Mouse (Mus musculus): ENCODE measurements around the gene Ltb4r2.

Ltb4r2 gene

GRCm38 (mm10) chr14:55737086-55737687, 24.0 kb upstream of the Ltb4r2 start:
- DNase-seq (ENCODE audit: low spot score in 2 of 2): no peak

DNA sequence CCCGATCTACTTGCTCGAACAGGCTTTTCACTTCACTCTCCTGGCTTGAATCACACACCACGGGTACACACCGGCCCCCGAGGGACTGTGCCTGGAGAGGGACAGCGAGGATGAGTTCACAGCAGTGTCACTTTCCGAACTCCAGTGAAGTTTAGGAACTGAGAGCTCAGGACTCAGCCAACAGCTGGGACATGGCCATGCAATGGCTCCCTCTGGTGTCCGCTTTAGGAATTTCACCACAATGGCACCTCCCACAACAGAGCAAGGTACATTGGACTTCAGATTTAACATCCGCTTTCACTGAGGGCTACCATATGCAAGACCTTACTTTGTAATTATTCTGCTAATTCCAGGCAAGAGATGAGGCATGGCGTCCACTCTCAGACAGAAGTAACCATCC, 17.5 kb upstream of the Ltb4r2 start:
- peak; percentile 89 to 90 for DNase-seq (ENCODE audit: low spot score in 2 of 2)

GRCm38 (mm10) chr14:55745180-55745860, 15.9 kb upstream of the Ltb4r2 start, which contains the start of the genes Dhrs1 and Nop9:
Gene Dhrs1 (minus strand): TSS chr14:55745690.
Gene Nop9 (plus strand): TSS chr14:55745693.
- DNase-seq (ENCODE audit: low spot score in 2 of 2): peak; percentile 81 to 89

DNA sequence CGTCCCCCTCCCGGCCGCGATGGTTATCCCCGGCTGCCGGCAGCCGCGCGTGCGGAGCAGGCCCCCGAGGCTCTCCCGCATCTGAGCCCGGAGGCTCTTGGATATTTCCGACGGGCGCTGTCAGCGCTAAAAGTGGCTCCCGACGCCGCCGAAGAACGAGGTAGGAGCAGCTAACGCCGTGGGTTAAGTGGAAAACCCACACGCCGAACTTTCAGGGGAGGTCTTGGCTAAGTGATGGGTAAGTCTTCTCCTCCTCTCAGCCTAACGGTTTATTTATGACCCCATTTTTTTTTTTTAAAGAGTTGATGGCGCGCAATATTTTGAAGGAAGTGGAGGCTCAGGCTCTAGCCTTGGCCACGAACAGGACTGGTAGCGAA, 15.4 kb upstream of the Ltb4r2 start:
- DNase-seq (ENCODE audit: low spot score in 2 of 2): no peak

DNA sequence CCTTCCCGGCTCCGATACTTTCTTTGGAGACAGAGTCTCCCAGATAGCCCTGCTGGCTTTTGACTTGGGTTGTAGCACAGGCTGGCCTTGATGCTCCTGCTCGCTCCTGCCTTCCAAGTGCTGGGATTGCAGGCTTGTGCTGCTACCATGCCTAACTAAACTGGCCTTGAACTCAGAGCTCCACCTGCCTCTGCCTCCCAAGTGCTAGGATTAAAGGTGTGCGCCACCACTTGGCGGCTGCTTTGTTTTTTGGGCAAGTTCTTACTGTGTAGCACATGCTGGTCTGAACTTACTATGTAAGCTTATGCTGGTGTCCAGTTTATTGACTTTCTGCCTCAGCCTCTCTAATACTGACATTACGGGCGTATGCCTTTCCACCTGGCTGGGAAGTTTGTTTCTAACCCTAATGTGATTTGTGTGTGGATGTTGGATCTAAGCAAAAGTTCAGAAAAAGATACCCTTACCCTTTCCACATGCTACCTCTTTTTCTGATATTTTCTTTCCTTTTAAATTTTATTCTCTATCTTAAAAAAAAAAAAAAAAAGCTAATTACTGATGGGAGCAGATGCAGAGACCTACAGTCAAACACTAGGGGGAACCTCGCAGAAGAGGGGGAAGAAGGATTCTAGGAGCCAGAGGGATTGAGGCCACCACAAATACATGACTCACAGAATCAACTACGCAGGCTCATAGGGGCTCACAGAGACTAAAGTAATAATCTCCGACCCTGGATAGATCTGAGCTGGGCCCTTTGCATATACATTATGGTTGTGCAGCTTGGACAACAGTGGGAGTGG, 14.0 kb upstream of the Ltb4r2 start:
- no peak for DNase-seq (ENCODE audit: low spot score in 2 of 2)

- DNase-seq (ENCODE audit: low spot score in 2 of 2): no peak
Observed at GRCm38 (mm10) chr14:55757566-55757965, 3.7 kb upstream of the Ltb4r2 start.

DNA sequence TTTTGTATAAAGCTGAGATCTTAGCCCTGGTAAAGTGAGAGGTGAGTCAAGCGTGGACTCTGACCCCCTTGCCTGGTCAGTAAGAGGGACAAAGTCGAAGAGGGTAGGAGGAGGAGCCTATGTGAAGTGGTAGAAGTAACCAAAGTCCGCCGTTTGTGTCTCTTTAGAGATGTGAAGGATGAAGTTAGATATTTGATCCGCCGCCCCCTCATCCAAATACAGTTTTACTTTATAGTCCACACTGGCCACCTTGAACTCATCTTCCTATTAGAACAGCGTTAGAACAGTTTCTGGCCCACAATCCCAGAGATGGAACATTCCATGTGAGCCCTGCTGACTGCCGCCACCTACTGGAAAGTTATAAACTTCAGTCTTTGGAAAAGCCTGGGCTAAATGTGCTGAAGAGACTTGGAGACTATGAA, 2.9 kb upstream of the Ltb4r2 start, which contains the start of gene Cideb:
Gene Cideb, minus strand, starts transcription at position 96 of the 422 bp plus-strand sequence.
- DNase-seq (ENCODE audit: low spot score in 2 of 2): no peak

DNA sequence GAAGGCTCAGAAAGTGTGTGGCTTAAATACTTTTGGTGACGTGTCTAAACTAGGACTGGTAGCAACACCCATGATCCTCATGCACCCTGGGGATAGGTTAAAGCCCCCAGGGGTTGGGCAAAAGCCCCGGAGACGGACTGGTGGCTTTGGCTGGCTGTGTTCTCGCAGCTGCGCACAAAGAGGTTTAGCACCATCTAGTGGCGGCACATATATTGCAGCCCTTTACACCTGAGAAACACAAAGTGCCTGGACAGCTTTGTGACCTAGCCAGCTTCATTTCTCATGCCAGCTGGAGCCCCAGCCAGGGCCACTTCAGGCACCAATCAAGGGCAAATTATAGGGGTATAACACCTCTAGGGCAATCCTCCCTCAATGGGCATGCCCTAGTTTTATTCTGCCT, 1.1 kb upstream of the Ltb4r2 start:
- peak; percentile 82 to 88 for DNase-seq (ENCODE audit: low spot score in 2 of 2)

DNA sequence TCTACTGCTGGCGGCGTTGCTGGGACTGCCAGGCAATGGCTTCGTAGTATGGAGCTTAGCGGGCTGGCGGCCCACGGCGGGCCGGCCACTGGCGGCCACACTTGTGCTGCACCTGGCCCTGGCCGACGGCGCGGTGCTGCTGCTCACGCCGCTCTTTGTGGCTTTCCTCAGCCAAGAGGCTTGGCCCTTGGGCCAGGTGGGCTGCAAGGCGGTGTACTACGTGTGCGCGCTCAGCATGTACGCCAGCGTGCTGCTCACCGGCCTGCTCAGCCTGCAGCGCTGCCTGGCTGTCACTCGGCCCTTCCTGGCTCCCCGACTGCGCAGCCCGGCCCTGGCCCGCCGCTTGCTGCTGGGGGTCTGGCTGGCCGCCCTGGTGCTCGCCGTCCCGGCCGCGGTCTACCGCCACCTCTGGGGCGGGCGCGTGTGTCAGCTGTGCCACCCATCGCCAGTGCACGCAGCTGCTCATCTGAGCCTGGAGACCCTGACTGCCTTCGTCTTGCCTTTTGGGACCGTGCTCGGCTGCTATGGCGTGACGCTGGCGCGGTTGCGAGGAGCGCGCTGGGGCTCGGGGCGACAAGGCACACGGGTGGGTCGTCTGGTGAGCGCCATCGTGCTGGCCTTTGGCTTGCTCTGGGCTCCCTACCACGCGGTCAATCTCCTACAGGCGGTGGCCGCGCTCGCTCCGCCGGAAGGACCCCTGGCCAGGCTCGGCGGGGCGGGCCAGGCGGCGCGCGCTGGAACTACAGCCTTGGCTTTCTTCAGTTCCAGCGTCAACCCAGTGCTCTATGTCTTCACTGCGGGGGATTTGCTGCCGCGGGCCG, 983 bp downstream of the Ltb4r2 start:
- DNase-seq (ENCODE audit: low spot score in 2 of 2): peak; percentile 36 to 47

- no peak for DNase-seq (ENCODE audit: low spot score in 2 of 2)
Observed at GRCm38 (mm10) chr14:55763166-55763565, 1.9 kb downstream of the Ltb4r2 start.

DNA sequence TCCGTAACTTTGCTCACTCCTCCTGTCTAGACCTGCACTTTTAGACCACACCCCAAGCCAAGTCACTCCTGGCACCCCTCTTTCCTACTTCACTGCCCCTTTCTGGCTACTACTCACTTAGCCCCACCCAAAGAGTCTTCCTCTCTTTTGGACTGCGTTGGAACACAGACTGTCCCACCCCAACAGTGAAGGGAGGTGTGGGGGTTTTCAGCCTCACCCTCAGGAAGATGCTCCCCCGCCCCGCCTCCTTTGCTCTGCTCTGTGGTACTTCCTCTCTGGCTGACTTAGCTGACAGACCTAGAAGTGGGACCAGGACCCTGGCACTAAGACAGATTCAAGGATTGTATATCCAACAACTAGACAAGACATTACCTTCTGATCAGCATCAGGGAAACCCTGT, 4.5 kb downstream of the Ltb4r2 start, which contains the start of gene Ltb4r1:
Gene Ltb4r1, plus strand, starts transcription at position 267 of the 400 bp plus-strand sequence.
- DNase-seq (ENCODE audit: low spot score in 2 of 2): peak in 1 of 2 experiments; percentile 38

DNA sequence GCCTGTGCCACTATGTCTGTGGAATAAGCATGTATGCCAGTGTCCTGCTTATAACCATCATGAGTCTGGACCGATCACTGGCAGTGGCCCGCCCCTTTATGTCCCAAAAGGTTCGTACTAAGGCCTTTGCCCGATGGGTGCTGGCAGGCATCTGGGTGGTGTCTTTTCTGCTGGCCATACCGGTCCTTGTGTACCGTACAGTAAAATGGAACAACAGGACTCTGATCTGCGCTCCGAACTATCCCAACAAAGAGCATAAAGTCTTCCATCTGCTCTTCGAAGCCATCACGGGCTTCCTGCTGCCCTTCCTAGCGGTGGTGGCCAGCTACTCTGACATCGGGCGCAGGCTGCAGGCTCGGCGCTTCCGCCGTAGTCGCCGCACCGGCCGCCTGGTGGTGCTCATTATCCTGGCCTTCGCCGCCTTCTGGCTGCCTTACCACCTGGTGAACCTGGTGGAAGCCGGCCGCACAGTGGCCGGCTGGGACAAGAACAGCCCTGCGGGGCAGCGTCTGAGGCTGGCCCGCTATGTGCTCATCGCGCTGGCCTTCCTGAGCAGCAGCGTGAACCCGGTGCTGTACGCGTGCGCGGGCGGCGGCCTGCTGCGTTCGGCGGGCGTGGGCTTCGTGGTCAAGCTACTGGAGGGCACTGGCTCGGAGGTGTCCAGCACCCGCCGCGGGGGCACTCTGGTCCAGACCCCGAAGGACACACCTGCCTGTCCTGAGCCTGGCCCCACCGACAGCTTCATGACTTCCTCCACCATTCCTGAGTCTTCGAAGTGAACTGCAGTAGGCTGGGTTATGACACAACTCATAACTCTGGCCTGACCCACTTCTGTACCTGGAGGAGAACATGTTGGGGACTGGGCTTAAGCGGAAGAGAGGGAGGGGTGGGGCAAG, 6.5 kb downstream of the Ltb4r2 start:
- DNase-seq (ENCODE audit: low spot score in 2 of 2): peak in 1 of 2 experiments; percentile 60

GRCm38 (mm10) chr14:55768555-55768954, 7.3 kb downstream of the Ltb4r2 start:
- no peak for DNase-seq (ENCODE audit: low spot score in 2 of 2)

DNA sequence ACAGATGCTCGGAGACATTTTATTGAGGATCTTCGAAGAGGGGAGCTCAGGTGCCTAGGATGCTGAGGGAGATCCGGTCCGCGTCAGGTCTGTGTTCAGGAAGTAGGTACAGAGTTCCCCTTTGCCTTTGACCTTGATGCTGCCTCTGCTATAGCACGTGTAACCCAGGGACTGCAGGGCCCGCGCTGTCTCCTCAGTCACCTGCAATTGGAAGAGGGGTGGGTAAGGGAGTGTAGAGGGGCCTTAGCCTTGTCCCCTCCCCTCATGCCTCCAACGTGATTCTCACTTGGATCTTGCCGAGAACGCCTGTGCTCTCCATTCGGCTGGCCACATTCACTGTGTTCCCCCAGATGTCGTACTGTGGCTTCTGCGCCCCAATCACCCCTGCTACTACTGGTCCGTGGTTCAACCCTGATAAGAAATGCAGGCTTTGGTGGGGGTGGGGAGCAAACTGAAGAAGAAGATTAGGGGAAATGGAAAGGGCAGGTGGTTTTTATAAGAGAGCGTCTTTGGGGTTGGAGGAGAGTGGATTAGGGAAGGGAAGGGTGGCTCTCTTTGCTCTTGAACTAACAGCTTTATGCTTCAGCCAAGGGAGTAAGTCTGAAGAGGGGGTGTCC, 8.0 kb downstream of the Ltb4r2 start:
- DNase-seq (ENCODE audit: low spot score in 2 of 2): no peak

DNA sequence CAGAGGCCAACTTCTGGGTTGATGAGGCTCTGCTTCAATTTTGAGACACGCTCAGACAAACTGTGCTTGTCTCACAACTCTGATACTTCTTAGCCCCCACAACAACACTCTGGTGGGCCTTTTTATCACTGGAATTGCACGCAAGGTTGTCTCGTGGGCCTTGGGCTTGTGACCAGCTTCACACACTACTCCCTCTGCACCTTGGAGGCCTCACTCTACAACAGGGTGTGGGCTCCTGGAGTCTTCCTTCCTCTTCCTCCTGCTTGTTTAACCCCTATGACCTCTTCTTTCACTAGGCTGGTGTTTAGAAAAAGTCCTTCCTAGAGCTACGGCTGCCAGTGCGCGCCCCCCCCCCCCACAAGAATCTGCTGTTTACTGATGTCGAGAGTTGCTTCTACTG, 15.5 kb downstream of the Ltb4r2 start:
- DNase-seq (ENCODE audit: low spot score in 2 of 2): no peak

- no peak for DNase-seq (ENCODE audit: low spot score in 2 of 2)
Observed at GRCm38 (mm10) chr14:55777176-55777575, 15.9 kb downstream of the Ltb4r2 start.

DNA sequence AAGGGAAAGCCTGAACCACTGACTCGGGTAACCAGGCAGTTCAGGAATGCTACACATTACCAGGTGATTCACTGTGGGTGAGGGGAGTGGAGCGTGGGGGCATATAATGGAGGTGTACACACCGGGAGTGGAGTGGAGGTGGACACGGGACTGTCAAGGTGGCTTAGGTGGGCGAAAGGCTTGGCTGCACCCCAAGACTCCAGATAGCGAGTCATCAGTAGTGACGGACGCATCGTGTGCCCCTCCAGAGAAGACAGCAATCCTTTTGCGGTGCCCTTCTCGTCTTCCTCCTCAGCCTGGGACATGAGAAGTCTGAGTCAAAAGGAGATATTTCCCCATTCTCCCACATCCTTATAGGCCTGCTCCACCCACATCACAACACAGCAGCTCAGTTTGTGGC, 16.6 kb downstream of the Ltb4r2 start:
- DNase-seq (ENCODE audit: low spot score in 2 of 2): no peak

DNA sequence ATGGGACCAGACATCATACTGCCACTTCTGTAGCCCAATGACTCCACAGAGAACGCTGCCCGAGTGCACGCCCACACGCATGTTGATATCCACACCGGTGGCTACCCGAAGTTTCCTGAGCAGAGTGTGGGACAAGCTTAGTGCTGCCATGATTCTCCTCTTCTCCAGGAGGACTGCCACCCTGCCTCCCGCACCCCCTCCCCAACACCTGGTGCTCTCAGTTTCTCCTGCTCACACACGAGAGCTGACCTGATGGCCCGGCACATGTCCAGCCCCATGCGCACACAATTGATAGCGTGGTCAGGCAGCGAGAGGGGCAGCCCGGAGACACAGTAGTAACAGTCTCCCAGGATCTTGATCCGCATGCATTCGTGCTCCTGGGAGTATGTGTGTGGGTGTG, 17.5 kb downstream of the Ltb4r2 start:
- DNase-seq (ENCODE audit: low spot score in 2 of 2): peak in 1 of 2 experiments; percentile 10

- peak in 1 of 2 experiments; percentile 9 for DNase-seq (ENCODE audit: low spot score in 2 of 2)
Observed at GRCm38 (mm10) chr14:55779656-55780055, 18.4 kb downstream of the Ltb4r2 start.

GRCm38 (mm10) chr14:55780736-55781135, 19.5 kb downstream of the Ltb4r2 start:
- DNase-seq (ENCODE audit: low spot score in 2 of 2): peak; percentile 3 to 12

All from spleen, postnatal 10 days (tissue).